Comparison of ENCODE assay signal across 11 mouse cellular contexts in the genomic region with DNA sequence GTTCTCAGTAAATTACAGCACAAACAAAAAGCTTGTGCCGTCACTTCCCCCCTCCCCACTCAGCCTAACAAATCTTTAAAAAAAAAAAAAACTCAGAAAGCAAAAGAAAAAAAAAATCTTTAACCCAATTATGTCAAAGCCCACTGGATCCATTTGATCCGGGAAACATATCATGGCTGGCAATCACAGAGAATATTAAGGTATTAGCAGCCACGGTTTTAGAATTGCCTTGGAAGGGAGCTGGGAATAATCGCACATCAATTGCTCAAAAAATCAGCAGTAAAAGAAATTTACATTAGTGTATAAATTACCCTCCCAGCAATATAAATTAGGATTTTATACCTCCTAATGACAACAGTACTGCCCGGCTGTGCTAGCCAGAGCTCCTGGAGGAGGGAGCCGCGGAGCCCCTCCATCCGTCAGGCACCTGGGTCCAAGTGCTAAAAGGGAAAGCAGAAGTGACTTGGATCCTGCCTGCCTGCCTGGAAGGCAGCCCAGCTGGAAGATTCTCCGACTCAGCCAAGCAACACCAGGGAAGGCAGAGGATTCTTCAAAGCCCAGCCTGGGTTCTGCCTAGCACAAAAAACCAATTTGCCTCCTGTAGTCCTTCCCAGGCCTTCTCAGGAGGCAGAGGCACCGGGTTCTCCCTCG.
DNase-seq lines count a peak whose midpoint lies in the region; ATAC-seq lines count a peak whose summit lies in the region.
"Had no signal": no experiment of that assay in that cellular context is flagged by ENCODE, and none has a peak within 500 bp of the region (broad histone marks: within the 10 kb centered on the region; RNA-seq: fewer than 3 reads in every experiment).

No protein-coding gene starts in this region.

- no peaks in the 10 kb centered on the region for H3K4me1 ChIP-seq in hindbrain, embryonic 12.5 days
- no peaks in the 10 kb centered on the region for H3K4me1 ChIP-seq in hindbrain, embryonic 10.5 days (replicated peaks)
- H3K4me1 ChIP-seq in limb, embryonic 12.5 days (replicated peaks), result peaks cover 6% of the 10 kb centered on the region
- H3K4me1 ChIP-seq in intestine, embryonic 16.5 days (ENCODE audit: control insufficient read depth, insufficient read depth, low read length), result no peaks in the 10 kb centered on the region

- H3K9me3 ChIP-seq in hindbrain, embryonic 12.5 days (replicated peaks), result no peaks in the 10 kb centered on the region
- peaks cover 2% of the 10 kb centered on the region; the same call in 1 of the 2 replicates for H3K9me3 ChIP-seq in hindbrain, embryonic 10.5 days
- no peaks in the 10 kb centered on the region for H3K9me3 ChIP-seq in limb, embryonic 12.5 days
- no peaks in the 10 kb centered on the region for H3K9me3 ChIP-seq in intestine, embryonic 16.5 days (ENCODE audit: control insufficient read depth, low read length)
- H3K9me3 ChIP-seq: embryonic facial prominence, embryonic 13.5 days had no signal

- no peak overlapping the region for H3K4me3 ChIP-seq in hindbrain, embryonic 12.5 days
- no peak overlapping the region for H3K4me3 ChIP-seq in hindbrain, embryonic 10.5 days
- H3K4me3 ChIP-seq in limb, embryonic 12.5 days (replicated peaks), result no peak overlapping the region
- H3K4me3 ChIP-seq in intestine, embryonic 16.5 days (ENCODE audit: low read length), result no peak overlapping the region
- H3K4me3 ChIP-seq: embryonic facial prominence, embryonic 13.5 days had no signal

- 46% methylated on average over 11 of the region's 11 CpGs for WGBS in hindbrain, embryonic 12.5 days
- 58% methylated on average over 11 of the region's 11 CpGs for WGBS in hindbrain, embryonic 10.5 days
- WGBS in limb, embryonic 12.5 days, result 30% methylated on average over 11 of the region's 11 CpGs
- WGBS in intestine, embryonic 16.5 days, result 50% methylated on average over 11 of the region's 11 CpGs

- H3K27me3 ChIP-seq in hindbrain, embryonic 12.5 days, result no peaks in the 10 kb centered on the region
- no peaks in the 10 kb centered on the region for H3K27me3 ChIP-seq in hindbrain, embryonic 10.5 days (ENCODE audit: insufficient read depth, poor library complexity, severe bottlenecking)
- no peaks in the 10 kb centered on the region for H3K27me3 ChIP-seq in limb, embryonic 12.5 days
- H3K27me3 ChIP-seq in intestine, embryonic 16.5 days (replicated peaks; ENCODE audit: control insufficient read depth, insufficient read depth, low read length), result no peaks in the 10 kb centered on the region
- H3K27me3 ChIP-seq: embryonic facial prominence, embryonic 13.5 days had no signal

- no peak for DNase-seq in hindbrain, embryonic 10.5 days (ENCODE audit: low spot score)
- peak; percentile 31 for DNase-seq in Muller cell, postnatal 12 days (ENCODE audit: inconsistent ontology term)
- DNase-seq in cerebellum, postnatal 25 days, result peak; percentile 65 to 78
- no peak for DNase-seq in embryo, embryonic 11 days
- DNase-seq in yolk sac, embryonic 10.5 days (ENCODE audit: low spot score), result no peak

- H3K4me2 ChIP-seq in hindbrain, embryonic 12.5 days (replicated peaks), result no peak overlapping the region; the same call in 1 of the 2 replicates
- H3K4me2 ChIP-seq in limb, embryonic 12.5 days, result no peak overlapping the region
- no peak overlapping the region for H3K4me2 ChIP-seq in intestine, embryonic 16.5 days (ENCODE audit: low read depth, low read length)
- H3K4me2 ChIP-seq: embryonic facial prominence, embryonic 13.5 days had no signal

- no peak overlapping the region for H3K9ac ChIP-seq in hindbrain, embryonic 12.5 days
- no peak overlapping the region for H3K9ac ChIP-seq in limb, embryonic 12.5 days (replicated peaks)
- no peak overlapping the region for H3K9ac ChIP-seq in intestine, embryonic 16.5 days (ENCODE audit: low read depth, low read length)
- H3K9ac ChIP-seq: embryonic facial prominence, embryonic 13.5 days had no signal

- no peaks in the 10 kb centered on the region for H3K36me3 ChIP-seq in hindbrain, embryonic 12.5 days
- no peaks in the 10 kb centered on the region for H3K36me3 ChIP-seq in hindbrain, embryonic 10.5 days
- no peaks in the 10 kb centered on the region for H3K36me3 ChIP-seq in limb, embryonic 12.5 days
- no peaks in the 10 kb centered on the region for H3K36me3 ChIP-seq in intestine, embryonic 16.5 days (ENCODE audit: control insufficient read depth, insufficient read depth, low read length)
- H3K36me3 ChIP-seq: embryonic facial prominence, embryonic 13.5 days; G1E had no signal

- H3K27ac ChIP-seq in hindbrain, embryonic 12.5 days, result peak overlapping the region; percentile 66
- H3K27ac ChIP-seq in hindbrain, embryonic 10.5 days, result no peak overlapping the region
- H3K27ac ChIP-seq in limb, embryonic 12.5 days, result peak overlapping the region; percentile 54; the same call in 1 of the 2 replicates
- H3K27ac ChIP-seq in intestine, embryonic 16.5 days (ENCODE audit: low read length), result no peak overlapping the region
- H3K27ac ChIP-seq: embryonic facial prominence, embryonic 13.5 days; macrophage had no signal

- no peak for ATAC-seq in hindbrain, embryonic 12.5 days (ENCODE audit: low FRiP score)
- ATAC-seq in limb, embryonic 12.5 days (ENCODE audit: insufficient number of reproducible peaks, insufficient read depth, low FRiP score, low TSS enrichment, low read depth), result no peak
- no peak for ATAC-seq in intestine, embryonic 16.5 days

Comparison
In these comparisons a context has a peak if more than half of its experiments do, and no peak if none do; other contexts are left out.
1. H3K27ac ChIP-seq: peak in hindbrain, embryonic 12.5 days (single experiment) and limb, embryonic 12.5 days (single experiment); none in hindbrain, embryonic 10.5 days (single experiment) and intestine, embryonic 16.5 days (single experiment).
2. DNase-seq: peak in Muller cell, postnatal 12 days (single experiment) and cerebellum, postnatal 25 days (2 of 2); none in hindbrain, embryonic 10.5 days (single experiment), embryo, embryonic 11 days (single experiment) and yolk sac, embryonic 10.5 days (single experiment).